Mouse (Mus musculus) megakaryocyte, embryonic 14.5 days (primary cell): ENCODE data around the gene Mef2c. TPM values are rescaled to one million over a fixed set of nuclear protein-coding genes. Genes with fewer than 3 reads are reported as not detected.

Experiments used
- H3K27me3 ChIP-seq: replicated peaks from 2 replicates; pipeline ENCODE3; 2012; ENCODE audit warnings: inconsistent platforms
- H3K36me3 ChIP-seq: replicated peaks from 2 replicates; pipeline ENCODE3; 2012; ENCODE audit warnings: low read length, inconsistent platforms, mixed read lengths
- H3K4me1 ChIP-seq: 2 replicates; pipeline ENCODE4 v1.6.1; 2012; ENCODE audit warnings: inconsistent platforms
- H3K4me3 ChIP-seq: replicated peaks from 2 replicates; pipeline ENCODE3; 2012; ENCODE audit warnings: moderate library complexity, mild to moderate bottlenecking, inconsistent platforms
- H3K9me3 ChIP-seq: 2 replicates; pipeline ENCODE4 v1.6.1; 2012; ENCODE audit warnings: inconsistent platforms
- FLI1 ChIP-seq: IDR thresholded peaks from 2 replicates; pipeline ENCODE4 v1.6.1; 2012; ENCODE audit warnings: low read length, inconsistent platforms, mixed read lengths
- GATA1 ChIP-seq: IDR thresholded peaks from 3 replicates; pipeline ENCODE4 v1.6.1; 2012; ENCODE audit warnings: mixed read lengths, low read length, inconsistent platforms, borderline replicate concordance
- polyA plus RNA-seq: library from polyadenylated mRNA; stranded (reverse); fragments of >175 nt; gene quantifications from 2 replicates; pipeline ENCODE4 v1.2.3, GENCODE M21; 2012; ENCODE audit warnings: low replicate concordance; ENCODE audit not compliant: insufficient read depth

Gene Mef2c
- polyA plus RNA-seq, 1 experiment = 31.6 TPM

DNA sequence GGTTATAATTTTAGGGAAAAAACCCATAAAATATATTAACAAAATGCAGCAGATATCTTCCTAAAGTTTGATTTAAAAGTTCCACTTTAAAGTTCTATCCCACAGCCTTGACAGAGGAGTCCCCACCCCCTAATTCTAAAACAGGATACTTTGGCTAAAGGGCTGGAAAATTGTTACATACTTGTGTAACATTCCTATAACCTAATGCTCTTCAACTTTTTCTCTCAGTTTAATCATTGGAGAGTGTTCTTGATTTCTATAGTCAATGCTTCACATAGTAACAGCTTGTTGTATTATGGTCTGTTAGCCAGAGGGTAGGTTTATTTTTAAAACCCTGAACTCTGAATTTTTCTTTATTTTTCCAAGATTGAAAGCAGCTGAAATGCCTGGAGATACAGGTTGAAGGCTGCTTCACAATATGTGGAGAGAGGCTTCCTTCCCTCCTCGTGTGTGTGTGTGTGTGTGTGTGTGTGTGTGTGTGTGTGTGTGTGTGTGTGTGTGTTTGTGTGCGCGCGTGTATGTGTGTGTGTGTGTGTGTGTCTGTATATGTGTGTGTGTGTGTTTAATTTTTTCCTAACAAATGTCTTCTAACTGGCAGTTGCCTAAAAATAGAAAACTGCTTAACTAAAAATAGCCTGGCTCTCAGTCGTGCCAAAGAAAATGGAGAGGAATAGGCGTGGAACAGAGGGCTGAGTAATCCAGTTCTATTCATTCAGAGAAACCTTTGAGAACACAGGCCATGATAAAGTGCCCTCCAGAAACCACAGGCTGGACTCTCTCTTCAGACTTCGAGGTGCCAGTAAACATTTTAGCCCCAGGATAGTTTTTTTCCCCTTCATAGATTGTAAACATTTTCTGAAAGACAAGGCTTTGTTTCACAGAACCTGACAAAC lies 99.8 kb downstream of the Mef2c start:
- TF ChIP-seq GATA1 (no peak), FLI1 (no peak)
- H3K4me3 ChIP-seq = peak overlapping the region; percentile 80
- peaks cover 68% of the 10 kb centered on the region for H3K4me1 ChIP-seq
- H3K9me3 ChIP-seq = no peaks in the 10 kb centered on the region
- no peaks in the 10 kb centered on the region for H3K27me3 ChIP-seq
- H3K36me3 ChIP-seq = peaks cover 41% of the 10 kb centered on the region

DNA sequence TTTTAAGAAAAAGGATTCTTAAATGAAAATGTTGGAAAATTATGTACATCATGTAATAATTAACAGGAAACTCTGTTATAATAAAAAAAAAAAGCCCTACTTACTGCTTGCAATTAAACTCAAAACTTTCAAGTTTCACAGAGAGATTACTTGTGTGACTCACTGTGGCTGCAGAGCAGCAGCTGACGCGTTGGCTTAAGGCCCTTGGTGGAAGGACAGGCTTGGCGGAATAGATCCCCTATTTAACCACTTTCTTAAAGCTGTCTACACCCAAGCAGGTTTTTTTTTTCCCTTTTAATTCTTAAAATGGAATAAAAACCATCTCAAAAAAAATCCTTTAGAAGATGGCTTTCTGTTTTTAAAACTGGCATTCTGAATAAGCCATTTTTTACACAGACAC lies 100.5 kb downstream of the Mef2c start:
- Histone ChIP-seq H3K4me3 (no peak overlapping the region), H3K9me3 (no peaks in the 10 kb centered on the region), H3K4me1 (peaks cover 74% of the 10 kb centered on the region), H3K36me3 (peaks cover 40% of the 10 kb centered on the region), H3K27me3 (no peaks in the 10 kb centered on the region)
- TF ChIP-seq FLI1 (no peak), GATA1 (no peak)

DNA sequence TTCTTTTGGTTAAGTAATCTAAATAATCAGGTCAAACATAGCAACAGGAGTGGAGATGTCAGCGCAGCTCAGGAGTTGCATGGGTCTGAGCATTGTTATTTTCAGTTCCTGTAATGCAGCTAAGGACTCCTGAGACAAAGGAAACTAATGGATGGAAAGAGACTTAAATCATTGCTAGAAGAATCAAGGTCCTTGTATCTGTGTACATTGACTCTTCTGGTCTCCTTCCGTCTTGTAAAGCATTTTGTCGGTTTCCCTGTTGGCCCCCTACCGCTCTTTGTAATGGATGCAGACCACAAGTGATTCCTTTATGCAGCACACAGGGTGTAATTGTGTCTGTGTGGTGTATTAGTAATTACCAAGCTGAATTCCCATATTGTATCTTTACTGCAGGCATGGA lies 101.0 kb downstream of the Mef2c start:
- H3K4me1 ChIP-seq = peaks cover 74% of the 10 kb centered on the region
- peaks cover 38% of the 10 kb centered on the region for H3K36me3 ChIP-seq
- no peak overlapping the region for H3K4me3 ChIP-seq
- no peaks in the 10 kb centered on the region for H3K9me3 ChIP-seq
- no peaks in the 10 kb centered on the region for H3K27me3 ChIP-seq
- TF ChIP-seq GATA1 (no peak), FLI1 (no peak)

DNA sequence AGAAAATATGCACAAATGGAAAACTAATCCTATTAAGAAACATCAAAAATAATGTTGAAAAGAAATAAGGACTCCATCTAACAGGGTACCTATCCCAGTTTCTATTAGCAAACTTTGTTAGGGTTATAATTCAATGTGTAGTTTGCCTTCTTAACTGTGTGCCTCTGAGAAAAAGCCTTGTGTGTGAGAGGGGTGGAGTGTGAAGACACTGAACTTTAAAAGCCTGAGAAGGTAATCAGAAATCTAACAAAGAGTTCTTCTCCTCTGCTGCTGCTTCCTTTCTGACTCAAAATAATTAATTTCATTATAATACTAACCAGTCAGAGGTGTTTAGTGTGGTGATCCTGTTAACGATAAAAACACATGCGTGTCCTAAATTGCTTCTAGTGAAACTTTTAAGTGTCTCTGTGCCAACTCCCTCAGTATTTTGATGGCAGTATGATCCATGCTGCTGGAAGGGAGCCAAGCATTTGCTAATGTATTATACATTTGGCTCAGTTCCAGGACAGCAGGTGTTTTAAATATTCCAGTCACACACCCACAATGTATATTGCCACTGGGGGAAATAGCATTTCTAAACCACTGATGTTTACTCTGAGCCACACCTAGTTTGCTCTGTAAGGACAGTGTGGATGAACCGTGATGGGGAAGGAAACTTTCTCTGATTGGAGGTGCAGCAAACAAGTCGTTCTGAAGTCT lies 104.2 kb downstream of the Mef2c start:
- no peaks in the 10 kb centered on the region for H3K27me3 ChIP-seq
- H3K36me3 ChIP-seq = peaks cover 56% of the 10 kb centered on the region
- no peak for TF ChIP-seq GATA1
- no peak for TF ChIP-seq FLI1
- peaks cover 67% of the 10 kb centered on the region for H3K4me1 ChIP-seq
- H3K4me3 ChIP-seq = no peak overlapping the region
- H3K9me3 ChIP-seq = no peaks in the 10 kb centered on the region

DNA sequence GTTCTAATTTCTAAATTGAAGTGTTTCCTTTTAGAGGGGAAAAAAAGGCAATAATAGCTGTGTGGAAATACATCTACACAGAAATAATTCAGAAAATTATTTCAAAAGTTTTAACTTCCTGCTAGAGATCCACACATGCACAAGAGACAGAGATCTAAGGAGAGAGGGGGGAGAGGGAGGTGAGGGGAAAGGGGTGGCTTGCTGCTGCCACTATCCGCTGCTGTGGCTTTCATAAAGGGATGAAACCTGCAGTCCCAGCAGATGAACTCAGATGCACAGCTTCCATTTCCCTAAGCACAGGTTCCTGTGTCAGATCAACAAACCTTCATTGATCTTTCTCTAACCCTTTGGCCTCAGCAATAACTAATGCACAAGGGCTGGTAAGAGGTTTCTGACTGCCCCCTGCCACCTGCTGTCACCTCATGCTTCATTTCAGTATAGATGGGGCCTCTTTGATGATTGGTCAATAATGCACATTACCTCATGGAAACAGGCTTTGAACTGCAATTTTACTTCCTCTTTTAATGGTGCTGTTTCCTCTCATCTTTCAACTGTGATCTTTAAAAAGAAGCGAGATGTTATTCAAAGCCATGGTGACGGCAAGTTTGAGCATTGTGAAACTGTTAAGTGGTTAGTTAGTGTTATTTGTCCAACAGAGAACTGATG lies 105.2 kb downstream of the Mef2c start:
- H3K27me3 ChIP-seq = no peaks in the 10 kb centered on the region
- peaks cover 64% of the 10 kb centered on the region for H3K36me3 ChIP-seq
- H3K4me3 ChIP-seq = peak overlapping the region; percentile 42
- peaks cover 67% of the 10 kb centered on the region for H3K4me1 ChIP-seq
- no peak for TF ChIP-seq FLI1
- TF ChIP-seq GATA1 = no peak
- no peaks in the 10 kb centered on the region for H3K9me3 ChIP-seq

DNA sequence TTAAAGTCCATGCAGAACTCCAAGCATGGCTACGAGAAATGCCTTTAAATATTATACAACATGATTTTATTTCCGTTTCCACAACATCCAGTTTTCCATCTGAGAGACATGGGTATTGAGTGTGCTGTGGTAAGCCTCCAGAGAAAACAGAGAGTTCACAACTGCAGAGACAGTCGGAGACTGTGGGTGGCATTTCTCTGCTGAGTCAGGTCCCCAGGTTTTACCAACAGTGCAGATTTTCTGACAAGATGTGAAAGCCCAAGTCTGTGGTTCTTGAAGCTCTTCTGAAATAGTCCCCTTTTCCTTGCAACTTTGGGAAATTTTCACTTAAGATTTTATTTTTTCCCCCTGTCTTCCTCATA lies 105.7 kb downstream of the Mef2c start:
- TF ChIP-seq FLI1 (no peak), GATA1 (no peak)
- no peaks in the 10 kb centered on the region for H3K9me3 ChIP-seq
- no peak overlapping the region for H3K4me3 ChIP-seq
- no peaks in the 10 kb centered on the region for H3K27me3 ChIP-seq
- H3K4me1 ChIP-seq = peaks cover 69% of the 10 kb centered on the region
- H3K36me3 ChIP-seq = peaks cover 69% of the 10 kb centered on the region

DNA sequence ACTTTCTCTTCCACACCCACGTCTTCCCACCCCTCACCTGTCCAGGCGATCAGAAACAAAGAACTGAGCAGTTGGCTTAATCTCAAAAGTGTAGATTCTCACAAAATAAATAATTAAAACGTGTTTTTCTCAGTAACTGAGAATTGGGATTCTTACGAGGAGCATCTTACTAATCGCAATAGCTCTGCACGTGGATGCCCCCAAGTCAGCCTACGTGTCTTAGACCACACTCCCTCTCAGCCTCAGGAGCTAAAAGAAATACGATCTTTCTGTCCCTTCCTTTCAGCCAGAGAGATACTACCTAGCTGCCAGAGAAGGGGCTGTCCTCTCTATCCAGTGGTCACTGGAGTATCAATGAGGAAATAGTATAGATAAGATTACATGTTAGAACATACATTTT lies 106.3 kb downstream of the Mef2c start:
- Histone ChIP-seq H3K27me3 (no peaks in the 10 kb centered on the region), H3K9me3 (no peaks in the 10 kb centered on the region), H3K36me3 (peaks cover 70% of the 10 kb centered on the region), H3K4me3 (no peak overlapping the region), H3K4me1 (peaks cover 69% of the 10 kb centered on the region)
- TF ChIP-seq FLI1 (no peak), GATA1 (no peak)

DNA sequence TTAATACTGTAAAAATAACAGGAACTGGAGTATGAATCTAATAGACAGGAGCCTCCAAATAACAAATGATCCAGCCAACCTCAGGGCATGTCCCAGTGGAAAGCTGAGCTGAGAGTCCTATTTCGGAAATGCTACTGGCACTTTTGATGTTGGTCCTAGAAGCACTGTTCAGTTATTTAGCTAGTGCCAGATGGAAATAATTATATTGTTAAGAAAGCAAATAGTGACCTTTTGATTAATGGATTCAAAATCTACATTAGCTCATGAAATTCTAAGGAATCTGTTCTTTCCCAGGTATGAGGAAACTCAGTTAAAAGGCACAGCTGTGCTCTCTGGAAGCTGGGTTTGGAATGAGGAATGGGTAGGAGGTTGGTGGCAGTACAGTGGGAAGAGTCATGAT lies 108.4 kb downstream of the Mef2c start:
- Histone ChIP-seq H3K4me3 (no peak overlapping the region), H3K36me3 (peaks cover 80% of the 10 kb centered on the region), H3K4me1 (peaks cover 66% of the 10 kb centered on the region), H3K27me3 (no peaks in the 10 kb centered on the region), H3K9me3 (no peaks in the 10 kb centered on the region)
- TF ChIP-seq GATA1 = no peak
- TF ChIP-seq FLI1 = no peak

DNA sequence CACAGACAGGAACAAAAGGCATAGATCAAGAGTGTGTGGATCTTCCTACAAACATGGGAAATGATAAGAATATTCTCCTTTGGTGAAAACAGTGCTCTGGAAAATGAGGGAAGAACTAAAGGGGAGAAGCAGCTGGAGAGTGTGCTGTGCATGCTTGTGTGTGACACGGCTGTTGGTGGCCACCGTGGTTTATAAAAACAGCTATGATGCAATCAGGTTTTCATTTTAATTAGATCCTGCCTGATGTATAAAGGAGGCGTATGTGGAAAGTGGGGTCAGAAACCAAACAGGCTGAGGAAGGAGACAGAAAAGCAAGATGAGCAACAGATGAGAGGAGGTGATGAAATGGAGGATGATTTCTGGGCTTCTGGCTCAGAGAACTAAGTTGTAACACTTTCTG lies 112.0 kb downstream of the Mef2c start:
- no peak for TF ChIP-seq FLI1
- no peak for TF ChIP-seq GATA1
- H3K36me3 ChIP-seq = peaks cover 90% of the 10 kb centered on the region
- no peak overlapping the region for H3K4me3 ChIP-seq
- H3K9me3 ChIP-seq = no peaks in the 10 kb centered on the region
- H3K4me1 ChIP-seq = peaks cover 50% of the 10 kb centered on the region
- H3K27me3 ChIP-seq = no peaks in the 10 kb centered on the region

DNA sequence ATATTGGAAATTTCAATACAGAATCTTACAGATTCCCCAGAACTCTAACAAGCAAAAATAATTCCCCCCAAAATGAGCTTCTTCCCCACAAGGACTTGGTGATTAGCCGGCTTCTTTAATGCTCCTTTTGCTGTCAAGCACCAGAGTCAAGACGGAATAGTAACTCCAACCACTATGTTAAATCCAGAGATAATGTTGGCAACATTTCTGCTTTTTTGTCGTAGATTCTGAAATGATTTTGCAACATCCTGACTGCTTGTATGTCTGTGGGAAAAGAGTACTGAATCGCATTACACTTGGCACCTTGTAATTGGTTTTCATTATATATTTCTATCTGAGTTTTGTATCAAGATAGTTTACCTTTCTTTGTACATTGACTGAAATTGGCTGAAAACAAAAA lies 120.8 kb downstream of the Mef2c start:
- Histone ChIP-seq H3K4me3 (no peak overlapping the region), H3K36me3 (peaks cover 79% of the 10 kb centered on the region), H3K27me3 (no peaks in the 10 kb centered on the region), H3K4me1 (peaks cover 20% of the 10 kb centered on the region), H3K9me3 (no peaks in the 10 kb centered on the region)
- no peak for TF ChIP-seq GATA1
- TF ChIP-seq FLI1 = no peak
